Mouse (Mus musculus): ENCODE data around the gene Elmod2. TPM values are rescaled to one million over a fixed set of nuclear protein-coding genes. Genes with fewer than 3 reads are reported as not detected.
"Not testable (repeated sequence)": the region's sequence is repeated elsewhere in the genome, so short reads cannot be mapped to it uniquely, and the experiment has no call there.

Gene Elmod2
- polyA plus RNA-seq, 1 experiment from 2014 or later: 10.1 TPM

DNA sequence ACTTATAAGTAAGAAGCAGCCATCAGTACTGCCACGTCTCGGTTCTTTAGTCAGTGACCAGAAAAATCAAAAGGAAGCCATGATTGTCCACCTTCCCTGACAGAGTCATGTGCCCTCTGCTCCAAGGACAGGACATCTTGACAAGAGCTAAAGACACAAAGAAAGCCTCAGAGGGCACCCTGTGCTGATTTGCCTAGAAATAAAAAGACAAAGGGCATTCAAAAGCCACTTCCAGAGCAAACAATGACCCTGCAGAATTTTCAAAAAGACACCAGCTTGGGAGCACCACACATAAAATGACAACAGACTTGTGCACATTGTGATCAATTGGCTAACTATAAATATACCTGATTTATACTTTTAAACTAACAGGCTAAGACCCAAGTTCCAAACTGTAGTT is 16.6 kb downstream of the Elmod2 start:
- H3K36me3 ChIP-seq (ENCODE audit: inconsistent target): peaks cover 49% of the 10 kb centered on the region
- H3K27ac ChIP-seq: no peak overlapping the region
- H3K4me3 ChIP-seq (ENCODE audit: inconsistent target): no peak overlapping the region
- 100% methylated on average over 2 of the region's 2 CpGs for WGBS (ENCODE audit: missing documents)
- no peaks in the 10 kb centered on the region for H3K79me2 ChIP-seq (ENCODE audit: inconsistent target)

DNA sequence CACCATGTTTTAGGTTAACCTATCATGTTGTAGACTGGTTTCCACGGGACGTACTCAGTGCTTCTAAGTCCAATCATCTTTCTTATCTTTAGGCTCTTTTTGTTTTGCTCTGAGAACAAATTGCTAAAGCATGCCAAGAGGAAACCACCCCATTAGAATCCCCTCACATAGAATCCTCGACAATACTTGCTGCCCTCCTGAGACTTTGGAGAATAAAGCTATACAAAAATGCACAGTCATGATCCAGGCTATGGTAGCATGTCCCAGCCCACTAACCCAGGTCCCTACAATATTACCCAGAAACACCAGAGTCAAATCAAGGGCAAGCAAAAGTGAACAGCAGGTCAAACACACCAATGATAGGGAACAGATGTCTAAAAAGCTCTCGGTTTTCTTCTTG is 17.2 kb downstream of the Elmod2 start:
- H3K27ac ChIP-seq; H3K4me3 ChIP-seq (ENCODE audit: inconsistent target); H3K79me2 ChIP-seq (ENCODE audit: inconsistent target): not testable (repeated sequence)
- WGBS (ENCODE audit: missing documents): 91% methylated on average over 4 of the region's 4 CpGs
- H3K36me3 ChIP-seq (ENCODE audit: inconsistent target): peaks cover 45% of the 10 kb centered on the region

DNA sequence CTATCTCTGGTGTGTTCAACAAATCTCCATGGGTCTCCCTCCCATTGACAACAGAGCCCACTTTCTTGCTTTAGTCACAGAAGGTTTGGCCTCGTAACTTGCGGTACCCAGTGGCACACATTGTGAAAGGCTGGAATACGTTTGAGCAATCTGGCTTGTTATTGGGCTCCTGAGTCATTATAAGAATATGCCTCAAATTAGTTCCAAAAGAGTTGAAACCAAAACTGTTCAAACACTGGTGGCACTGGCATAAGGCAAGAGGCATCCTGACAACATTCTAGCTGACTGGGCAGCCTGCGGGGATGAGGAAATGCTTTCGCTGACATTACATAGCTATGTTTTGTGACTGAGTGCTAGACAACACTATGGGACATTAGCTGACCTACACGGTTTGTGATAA is 22.4 kb downstream of the Elmod2 start:
- Histone ChIP-seq H3K27ac (no peak overlapping the region), H3K36me3 (ENCODE audit: inconsistent target) (no peaks in the 10 kb centered on the region; the same call in 1 of the 2 replicates), H3K4me3 (ENCODE audit: inconsistent target) (no peak overlapping the region), H3K79me2 (ENCODE audit: inconsistent target) (no peaks in the 10 kb centered on the region)
- 92% methylated on average over 6 of the region's 6 CpGs for WGBS (ENCODE audit: missing documents)

DNA sequence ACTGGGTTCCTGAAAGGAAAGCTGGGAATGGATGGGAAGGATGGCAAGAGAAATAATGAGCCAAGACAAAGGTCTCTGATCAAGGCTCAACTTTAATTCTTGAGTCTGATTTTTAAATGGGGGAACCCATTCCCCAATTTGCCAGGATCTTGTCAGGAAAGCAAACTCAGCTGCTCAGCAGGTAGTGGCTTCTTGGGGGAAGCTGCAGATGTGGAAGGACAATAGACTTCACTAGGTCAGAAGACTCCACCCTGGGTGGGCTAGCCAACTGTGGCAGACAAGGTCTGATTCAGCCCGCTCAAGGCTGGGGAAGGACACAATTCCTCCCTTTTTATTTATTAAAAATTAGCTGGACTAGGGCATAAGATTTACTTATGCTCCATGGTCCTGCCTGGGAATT is 27.3 kb downstream of the Elmod2 start:
- H3K36me3 ChIP-seq (ENCODE audit: inconsistent target): no peaks in the 10 kb centered on the region
- no peaks in the 10 kb centered on the region for H3K79me2 ChIP-seq (ENCODE audit: inconsistent target)
- 100% methylated on average over 1 of the region's 1 CpGs for WGBS (ENCODE audit: missing documents)
- no peak overlapping the region for H3K4me3 ChIP-seq (ENCODE audit: inconsistent target)
- no peak overlapping the region for H3K27ac ChIP-seq

DNA sequence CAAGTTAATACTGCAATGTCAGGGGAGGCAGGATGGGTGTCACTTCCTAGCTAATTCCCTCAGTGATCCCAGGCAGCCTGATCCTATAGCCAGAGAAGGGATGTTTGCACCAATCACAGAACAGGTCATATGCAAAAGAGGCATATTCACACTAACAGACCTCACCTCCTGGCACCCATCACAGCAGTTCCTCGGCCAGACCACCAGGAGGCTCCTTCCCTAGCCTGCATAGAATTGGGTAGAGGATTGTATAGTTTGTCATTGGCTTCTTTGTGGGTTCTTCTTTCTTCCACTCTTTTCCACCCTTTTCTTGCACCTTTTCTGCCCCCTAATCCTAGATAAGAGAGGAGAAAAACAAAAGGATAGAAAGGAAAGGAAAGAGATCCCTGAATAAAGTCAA is 32.2 kb downstream of the Elmod2 start:
- Histone ChIP-seq H3K79me2 (ENCODE audit: inconsistent target) (no peaks in the 10 kb centered on the region), H3K4me3 (ENCODE audit: inconsistent target) (no peak overlapping the region), H3K27ac (no peak overlapping the region), H3K36me3 (ENCODE audit: inconsistent target) (no peaks in the 10 kb centered on the region)
- WGBS (ENCODE audit: missing documents): 50% methylated on average over 1 of the region's 1 CpGs

DNA sequence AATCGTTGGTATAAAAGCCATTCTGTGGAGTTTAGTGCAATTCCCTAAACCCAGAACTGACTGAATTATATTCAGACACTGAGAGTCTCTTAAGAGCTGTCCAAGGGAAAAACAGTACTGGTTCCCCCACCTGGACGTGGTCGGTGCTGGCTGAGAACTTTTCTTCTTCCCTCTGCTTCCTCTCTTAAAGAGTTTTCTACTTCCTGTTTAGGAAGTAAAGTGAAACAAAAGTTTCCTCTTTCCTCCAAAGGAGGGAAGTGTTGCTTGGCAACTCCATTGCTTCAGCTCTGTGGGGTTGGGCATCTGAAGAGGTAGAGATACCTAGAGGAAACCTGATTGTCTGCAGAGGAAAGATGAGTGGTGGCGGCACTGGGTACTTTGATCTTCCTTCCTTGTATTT is 34.9 kb downstream of the Elmod2 start:
- H3K27ac ChIP-seq: no peak overlapping the region
- no peaks in the 10 kb centered on the region for H3K79me2 ChIP-seq (ENCODE audit: inconsistent target)
- no peaks in the 10 kb centered on the region for H3K36me3 ChIP-seq (ENCODE audit: inconsistent target)
- WGBS (ENCODE audit: missing documents): 48% methylated on average over 4 of the region's 4 CpGs
- no peak overlapping the region for H3K4me3 ChIP-seq (ENCODE audit: inconsistent target)

DNA sequence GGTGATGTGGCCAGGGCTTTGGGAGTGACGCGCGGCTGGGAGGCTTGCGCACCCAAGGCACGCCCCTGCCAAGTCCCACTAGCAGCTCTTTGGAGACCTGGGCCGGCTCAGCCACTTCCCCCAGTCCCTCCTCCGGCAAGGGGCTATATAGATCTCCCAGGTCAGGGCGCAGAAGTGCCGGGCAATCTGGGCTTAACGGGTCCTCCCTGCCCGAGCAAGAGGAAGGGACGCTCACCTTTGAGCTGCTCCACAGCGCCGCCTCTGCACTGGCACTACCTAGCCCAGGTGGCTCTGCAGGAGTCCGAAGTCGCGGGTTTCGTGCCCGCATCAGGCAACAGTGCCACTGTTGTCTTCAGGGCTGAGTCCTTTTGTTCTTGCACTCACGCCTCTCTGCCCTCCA is 42.1 kb downstream of the Elmod2 start, which contains the start of gene Ucp1:
TSS of gene Ucp1 (plus strand) at position 177 of the 400 bp plus-strand sequence.
- Histone ChIP-seq H3K36me3 (ENCODE audit: inconsistent target) (no peaks in the 10 kb centered on the region), H3K79me2 (ENCODE audit: inconsistent target) (no peaks in the 10 kb centered on the region), H3K4me3 (ENCODE audit: inconsistent target) (no peak within 1 kb of the TSS), H3K27ac (no peak within 1 kb of the TSS)
- 6% methylated on average over 20 of the region's 20 CpGs for WGBS (ENCODE audit: missing documents)

DNA sequence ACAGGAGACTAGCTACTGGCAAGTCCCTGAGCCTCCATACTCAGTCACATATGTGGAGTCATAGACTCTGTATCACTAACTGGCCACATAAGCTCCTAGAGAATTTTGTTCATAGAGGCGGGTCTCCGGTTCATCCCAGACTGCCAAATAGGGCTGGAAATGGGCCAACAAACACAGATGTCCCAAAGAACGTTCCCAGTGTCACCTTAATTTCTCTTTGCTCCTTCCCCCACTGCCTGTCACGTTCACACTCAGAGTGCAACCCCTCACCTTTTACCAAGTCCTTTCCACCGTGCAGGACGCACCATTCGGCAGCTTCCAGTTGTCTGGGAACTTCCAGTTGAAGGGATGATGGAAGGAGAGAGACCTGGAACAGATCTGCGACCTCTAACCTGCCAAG is 46.9 kb downstream of the Elmod2 start:
- 89% methylated on average over 8 of the region's 8 CpGs for WGBS (ENCODE audit: missing documents)
- H3K36me3 ChIP-seq (ENCODE audit: inconsistent target): no peaks in the 10 kb centered on the region

DNA sequence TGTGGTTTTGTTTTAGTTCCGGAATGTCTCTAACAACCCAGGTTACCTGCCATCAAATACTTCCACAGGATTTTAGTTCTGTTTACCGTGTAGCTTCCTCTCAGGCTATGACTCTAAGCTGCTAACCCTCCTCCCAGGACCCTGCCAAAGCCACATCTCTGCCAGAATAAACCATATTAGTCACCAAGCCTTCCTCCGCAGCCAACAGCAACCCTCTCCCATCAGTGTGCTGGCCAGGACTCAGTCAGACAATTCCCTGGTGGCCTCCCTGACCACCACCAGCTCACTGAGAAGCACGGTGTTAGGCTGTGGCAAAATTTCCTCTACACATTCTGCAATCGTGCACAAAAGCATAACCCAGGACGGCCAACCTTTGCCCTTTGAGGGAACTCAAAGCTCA is 53.9 kb downstream of the Elmod2 start:
- 97% methylated on average over 6 of the region's 6 CpGs for WGBS (ENCODE audit: missing documents)
- Histone ChIP-seq H3K36me3 (ENCODE audit: inconsistent target) (no peaks in the 10 kb centered on the region; the same call in 1 of the 2 replicates), H3K4me3 (ENCODE audit: inconsistent target) (no peak overlapping the region), H3K79me2 (ENCODE audit: inconsistent target) (no peaks in the 10 kb centered on the region), H3K27ac (no peak overlapping the region)

More for the DNA sequence above, 46.9 kb downstream of the Elmod2 start:
- no peak overlapping the region for H3K4me3 ChIP-seq (ENCODE audit: inconsistent target)
- no peak overlapping the region for H3K27ac ChIP-seq
- no peaks in the 10 kb centered on the region for H3K79me2 ChIP-seq (ENCODE audit: inconsistent target)

DNA sequence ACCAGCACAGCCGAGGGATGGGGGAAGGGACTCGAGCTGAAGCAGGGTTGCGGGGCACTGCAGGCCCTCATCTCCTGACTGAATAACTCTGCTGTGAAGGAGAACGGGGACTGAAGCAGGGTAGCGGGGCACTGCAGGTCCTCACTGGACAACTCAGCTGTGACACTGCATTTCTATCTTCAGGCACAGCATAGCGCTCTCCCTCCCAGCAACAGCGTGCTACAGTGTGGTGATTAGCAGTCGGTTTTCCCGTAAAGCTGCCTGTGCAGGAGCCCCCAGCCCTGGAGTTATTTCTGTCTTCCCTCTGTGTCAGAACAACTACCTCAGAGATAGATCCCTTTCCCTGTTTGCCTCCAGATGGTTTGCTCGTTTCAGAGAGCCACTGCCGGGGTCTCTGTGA is 57.8 kb downstream of the Elmod2 start:
- 61% methylated on average over 11 of the region's 11 CpGs for WGBS (ENCODE audit: missing documents)

DNA sequence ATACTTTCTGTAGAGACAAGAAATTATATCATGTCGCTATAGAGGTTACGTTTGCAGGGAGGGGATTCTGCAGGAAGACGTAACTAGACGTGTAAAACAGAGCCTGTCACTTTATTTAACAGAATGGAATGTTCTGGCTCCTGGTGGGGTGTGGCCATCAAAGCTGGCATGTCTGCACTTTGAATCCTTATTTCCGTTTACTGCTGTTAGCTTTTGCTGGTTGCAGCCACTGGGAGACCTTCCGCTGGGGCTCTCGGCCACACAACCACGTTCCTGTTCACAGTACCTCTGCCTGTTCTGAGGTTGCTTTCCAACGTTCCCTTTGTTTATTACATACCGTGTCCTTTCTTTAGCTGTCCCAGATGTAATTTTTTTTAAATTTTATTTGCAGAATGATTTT is 59.8 kb downstream of the Elmod2 start:
- no peaks in the 10 kb centered on the region for H3K79me2 ChIP-seq (ENCODE audit: inconsistent target)
- no peak overlapping the region for H3K4me3 ChIP-seq (ENCODE audit: inconsistent target)
- peaks cover 51% of the 10 kb centered on the region for H3K36me3 ChIP-seq (ENCODE audit: inconsistent target)
- 92% methylated on average over 9 of the region's 10 CpGs for WGBS (ENCODE audit: missing documents)
- no peak overlapping the region for H3K27ac ChIP-seq

More for the DNA sequence above, 57.8 kb downstream of the Elmod2 start:
- peaks cover 31% of the 10 kb centered on the region for H3K36me3 ChIP-seq (ENCODE audit: inconsistent target)
- no peak overlapping the region for H3K27ac ChIP-seq
- no peak overlapping the region for H3K4me3 ChIP-seq (ENCODE audit: inconsistent target)
- no peaks in the 10 kb centered on the region for H3K79me2 ChIP-seq (ENCODE audit: inconsistent target)

DNA sequence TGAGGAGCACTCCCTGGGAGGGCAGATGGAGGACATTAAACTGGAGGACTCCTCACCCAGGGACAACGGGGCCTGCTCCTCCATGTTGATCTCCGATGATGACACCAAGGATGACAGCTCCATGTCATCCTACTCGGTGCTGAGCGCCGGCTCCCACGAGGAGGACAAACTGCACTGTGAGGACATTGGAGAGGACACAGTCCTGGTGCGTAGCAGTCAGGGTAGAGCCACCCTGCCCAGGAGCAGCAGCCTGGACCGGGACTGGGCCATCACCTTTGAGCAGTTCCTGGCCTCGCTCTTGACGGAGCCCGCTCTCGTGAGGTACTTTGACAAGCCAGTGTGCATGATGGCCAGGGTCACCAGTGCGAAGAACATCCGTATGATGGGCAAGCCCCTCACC is 61.1 kb downstream of the Elmod2 start:
- Histone ChIP-seq H3K36me3 (ENCODE audit: inconsistent target) (peaks cover 64% of the 10 kb centered on the region), H3K4me3 (ENCODE audit: inconsistent target) (no peak overlapping the region), H3K27ac (no peak overlapping the region), H3K79me2 (ENCODE audit: inconsistent target) (no peaks in the 10 kb centered on the region)
- 97% methylated on average over 14 of the region's 14 CpGs for WGBS (ENCODE audit: missing documents)

Other genes with a start within 250 kb of the Elmod2 start
- gene Tbc1d9, start 167.1 kb downstream of the Elmod2 start, polyA plus RNA-seq (2018): 25.9 to 34.3 TPM (median 30.4 TPM) in 3 replicates
- gene Gm10645, start 166.3 kb downstream of the Elmod2 start, polyA plus RNA-seq (2018): 0.42 to 1.4 TPM (median 0.69 TPM) in 3 replicates
- gene Ucp1, start 42.1 kb downstream of the Elmod2 start, polyA plus RNA-seq (2018): not detected in 3 replicates
- not detected in 3 replicates for gene Mgat4d, start 16.0 kb upstream of the Elmod2 start, polyA plus RNA-seq (2018)
- not detected in 3 replicates for gene Clgn, start 57.4 kb upstream of the Elmod2 start, polyA plus RNA-seq (2018)
- gene Scoc, start 125.9 kb upstream of the Elmod2 start, polyA plus RNA-seq (2018): 44.9 to 115 TPM (median 73.0 TPM) in 3 replicates
- gene Olfr370, start 203.3 kb upstream of the Elmod2 start, polyA plus RNA-seq (2018): not detected in 3 replicates
- gene Ndufb7, start 234.2 kb upstream of the Elmod2 start, polyA plus RNA-seq (2018): 83.2 to 159 TPM (median 130 TPM) in 3 replicates

Data from macrophage (primary cell).